Mouse (Mus musculus) limb, embryonic 15.5 days (tissue): ENCODE data around the gene Olfr1362. TPM values are rescaled to one million over a fixed set of nuclear protein-coding genes. Genes with fewer than 3 reads are reported as not detected.

Experiments used
- ATAC-seq: fragments of 200-750 bp; cut with Nextera tagmentation; 2 replicates; pipeline ENCODE4 v1.8.0; 2017; ENCODE audit warnings: low read depth, moderate TSS enrichment; ENCODE audit not compliant: insufficient number of reproducible peaks, low FRiP score, low TSS enrichment
- H3K27ac ChIP-seq: fragments of 300-500 bp; sonication (generic); 2 replicates; pipeline ENCODE4 v1.5.1; 2015; ENCODE audit warnings: moderate library complexity, mild to moderate bottlenecking, inconsistent platforms
- H3K27me3 ChIP-seq: fragments of 300-500 bp; sonication (generic); 2 replicates; pipeline ENCODE4 v1.6.1; 2015; ENCODE audit warnings: inconsistent platforms
- H3K36me3 ChIP-seq: fragments of 300-500 bp; sonication (generic); 2 replicates; pipeline ENCODE4 v1.6.1; 2015; ENCODE audit warnings: inconsistent platforms
- H3K4me1 ChIP-seq: fragments of 300-500 bp; sonication (generic); 2 replicates; pipeline ENCODE4 v1.6.1; 2015; ENCODE audit warnings: inconsistent platforms
- H3K4me2 ChIP-seq: fragments of 300-500 bp; sonication (generic); 2 replicates; pipeline ENCODE4 v1.6.1; 2015; ENCODE audit warnings: mild to moderate bottlenecking, inconsistent platforms
- H3K4me3 ChIP-seq: fragments of 300-500 bp; sonication (generic); 2 replicates; pipeline ENCODE4 v1.5.1; 2015; ENCODE audit warnings: mild to moderate bottlenecking, inconsistent platforms
- H3K9ac ChIP-seq: fragments of 300-500 bp; sonication (generic); 2 replicates; pipeline ENCODE4 v1.6.1; 2015; ENCODE audit warnings: inconsistent platforms
- H3K9me3 ChIP-seq: fragments of 300-500 bp; sonication (generic); 2 replicates; pipeline ENCODE4 v1.6.1; 2016; ENCODE audit warnings: inconsistent platforms
- WGBS: fragments of 180-500 bp; shearing (Covaris S2); methylation state at CpG from one replicate; pipeline ENCODE4 v1.1.7; 2015; 5-methylcytosine and 5-hydroxymethylcytosine counted together
- polyA plus RNA-seq: library from polyadenylated mRNA; unstranded; fragments of >200 nt; fragmentation: Nextera tagmentation; extraction: Ambion mirVana; gene quantifications from 2 replicates; pipeline ENCODE4 v1.2.1, GENCODE M21; 2015

The Olfr1362 gene
- polyA plus RNA-seq = not detected in 2 replicates

GRCm38 (mm10) chr13:21613922-21614321, at the start of gene Olfr1362:
Gene Olfr1362, minus strand, starts transcription at chr13:21614022.
- no peak within 1 kb of the TSS for H3K4me3 ChIP-seq
- no peaks in the 10 kb centered on the region for H3K36me3 ChIP-seq
- H3K27me3 ChIP-seq = no peaks in the 10 kb centered on the region
- H3K9me3 ChIP-seq = no peaks in the 10 kb centered on the region
- H3K9ac ChIP-seq = no peak within 1 kb of the TSS
- H3K27ac ChIP-seq = no peak within 1 kb of the TSS
- no peak for ATAC-seq
- no peaks in the 10 kb centered on the region for H3K4me1 ChIP-seq
- no peak within 1 kb of the TSS for H3K4me2 ChIP-seq

- H3K9ac ChIP-seq = no peak within 1 kb of the TSS
- 59% methylated on average over 2 of the region's 2 CpGs for WGBS
- no peaks in the 10 kb centered on the region for H3K9me3 ChIP-seq
- H3K36me3 ChIP-seq = no peaks in the 10 kb centered on the region
- H3K4me3 ChIP-seq = no peak within 1 kb of the TSS
- no peak within 1 kb of the TSS for H3K4me2 ChIP-seq
- no peaks in the 10 kb centered on the region for H3K4me1 ChIP-seq
- no peak for ATAC-seq
- no peak within 1 kb of the TSS for H3K27ac ChIP-seq
- H3K27me3 ChIP-seq = no peaks in the 10 kb centered on the region
Measured at GRCm38 (mm10) chr13:21663286-21663685, 49.5 kb upstream of the Olfr1362 start, which contains the start of gene Olfr1361. Gene Olfr1361, minus strand, starts transcription at chr13:21663386.

GRCm38 (mm10) chr13:21642418-21642817, 28.6 kb upstream of the Olfr1362 start, which contains the start of gene Olfr11:
Gene Olfr11, minus strand, starts transcription at chr13:21642518.
- no peaks in the 10 kb centered on the region for H3K4me1 ChIP-seq
- 85% methylated on average over 2 of the region's 2 CpGs for WGBS
- ATAC-seq = no peak

GRCm38 (mm10) chr13:21591618-21592017, 22.2 kb downstream of the Olfr1362 start:
- H3K27ac ChIP-seq = no peak overlapping the region
- no peaks in the 10 kb centered on the region for H3K27me3 ChIP-seq
- no peak overlapping the region for H3K4me3 ChIP-seq
- H3K9me3 ChIP-seq = no peaks in the 10 kb centered on the region
- ATAC-seq = no peak
- no peak overlapping the region for H3K9ac ChIP-seq
- 47% methylated on average over 2 of the region's 2 CpGs for WGBS
- no peak overlapping the region for H3K4me2 ChIP-seq
- no peaks in the 10 kb centered on the region for H3K4me1 ChIP-seq
- no peaks in the 10 kb centered on the region for H3K36me3 ChIP-seq

More at GRCm38 (mm10) chr13:21642418-21642817, 28.6 kb upstream of the Olfr1362 start, which contains the start of gene Olfr11:
- no peaks in the 10 kb centered on the region for H3K9me3 ChIP-seq
- H3K4me2 ChIP-seq = no peak within 1 kb of the TSS
- H3K27me3 ChIP-seq = no peaks in the 10 kb centered on the region
- H3K36me3 ChIP-seq = no peaks in the 10 kb centered on the region
- no peak within 1 kb of the TSS for H3K4me3 ChIP-seq
- no peak within 1 kb of the TSS for H3K9ac ChIP-seq
- H3K27ac ChIP-seq = no peak within 1 kb of the TSS

GRCm38 (mm10) chr13:21581659-21582058, 32.2 kb downstream of the Olfr1362 start, which contains the start of gene Olfr1364:
Gene Olfr1364, minus strand, starts transcription at chr13:21581759.
- H3K4me1 ChIP-seq = no peaks in the 10 kb centered on the region
- no peak for ATAC-seq
- WGBS = 83% methylated on average over 2 of the region's 2 CpGs
- H3K9me3 ChIP-seq = no peaks in the 10 kb centered on the region
- no peak within 1 kb of the TSS for H3K27ac ChIP-seq
- no peak within 1 kb of the TSS for H3K4me2 ChIP-seq
- H3K4me3 ChIP-seq = no peak within 1 kb of the TSS
- no peaks in the 10 kb centered on the region for H3K36me3 ChIP-seq
- H3K9ac ChIP-seq = no peak within 1 kb of the TSS
- H3K27me3 ChIP-seq = no peaks in the 10 kb centered on the region

Other genes starting within 250 kb of the Olfr1362 start
- 84.1 and 85.7 TPM in 2 replicates for gene Zkscan3, start 211.3 kb downstream of the Olfr1362 start, polyA plus RNA-seq
- 2.4 and 2.5 TPM in 2 replicates for gene Pgbd1, start 173.0 kb downstream of the Olfr1362 start, polyA plus RNA-seq
- 26.1 and 26.3 TPM in 2 replicates for gene Zscan26, start 160.3 kb downstream of the Olfr1362 start, polyA plus RNA-seq
- gene Nkapl, start 145.5 kb downstream of the Olfr1362 start, polyA plus RNA-seq = 2.2 and 2.3 TPM in 2 replicates
- gene Zkscan4, start 135.1 kb downstream of the Olfr1362 start, polyA plus RNA-seq = 3.4 and 4.1 TPM in 2 replicates
- not detected in 2 replicates for gene Gm10065, start 134.6 kb downstream of the Olfr1362 start, polyA plus RNA-seq
- 0.19 and 0.41 TPM in 2 replicates for gene AK157302, start 118.8 kb downstream of the Olfr1362 start, polyA plus RNA-seq
- gene Gm11273, start 112.6 kb downstream of the Olfr1362 start, polyA plus RNA-seq = 5.2 and 7.3 TPM in 2 replicates
- gene Zkscan8, start 82.9 kb downstream of the Olfr1362 start, polyA plus RNA-seq = 6.1 TPM in 2 replicates
- gene Olfr1366, start 71.2 kb downstream of the Olfr1362 start, polyA plus RNA-seq = 0.17 and 0.18 TPM in 2 replicates
- gene Olfr1535, start 54.1 kb downstream of the Olfr1362 start, polyA plus RNA-seq = not detected in 2 replicates
- gene Olfr1364, start 32.3 kb downstream of the Olfr1362 start, polyA plus RNA-seq = not detected in 2 replicates
- not detected in 2 replicates for gene Olfr11, start 28.5 kb upstream of the Olfr1362 start, polyA plus RNA-seq
- not detected in 2 replicates for gene Olfr1361, start 49.4 kb upstream of the Olfr1362 start, polyA plus RNA-seq
- not detected in 2 replicates for gene Olfr1360, start 63.4 kb upstream of the Olfr1362 start, polyA plus RNA-seq
- not detected in 2 replicates for gene Olfr1359, start 84.1 kb upstream of the Olfr1362 start, polyA plus RNA-seq
- gene Hist1h2bl, start 102.1 kb upstream of the Olfr1362 start, polyA plus RNA-seq = 0.96 and 1.2 TPM in 2 replicates
- gene Hist1h2ai, start 102.4 kb upstream of the Olfr1362 start, polyA plus RNA-seq = 17.1 and 23.9 TPM in 2 replicates
- 3.5 and 7.6 TPM in 2 replicates for gene Hist1h3h, start 103.6 kb upstream of the Olfr1362 start, polyA plus RNA-seq
- 2.5 and 4.5 TPM in 2 replicates for gene Hist1h2bm, start 108.0 kb upstream of the Olfr1362 start, polyA plus RNA-seq
- gene Hist1h4j, start 121.0 kb upstream of the Olfr1362 start, polyA plus RNA-seq = 1.1 and 1.2 TPM in 2 replicates
- 4.1 TPM in 1 of 2 replicates, not detected in the other for gene Hist1h4k, start 136.5 kb upstream of the Olfr1362 start, polyA plus RNA-seq
- 11.6 and 26.1 TPM in 2 replicates for gene Hist1h2ak, start 139.8 kb upstream of the Olfr1362 start, polyA plus RNA-seq
- 4.2 TPM in 1 of 2 replicates, not detected in the other for gene Hist1h2bn, start 140.1 kb upstream of the Olfr1362 start, polyA plus RNA-seq
- gene Hist1h1b, start 166.6 kb upstream of the Olfr1362 start, polyA plus RNA-seq = 21.1 and 23.5 TPM in 2 replicates
- 81.7 and 109 TPM in 2 replicates for gene Hist1h3i, start 169.3 kb upstream of the Olfr1362 start, polyA plus RNA-seq
- gene Hist1h2an, start 173.2 kb upstream of the Olfr1362 start, polyA plus RNA-seq = 3.5 and 4.6 TPM in 2 replicates
- 1.00 TPM in 1 of 2 replicates, not detected in the other for gene Hist1h2bp, start 173.4 kb upstream of the Olfr1362 start, polyA plus RNA-seq
- 11.7 and 18.0 TPM in 2 replicates for gene Hist1h2bq, start 196.2 kb upstream of the Olfr1362 start, polyA plus RNA-seq
- gene Hist1h2ao, start 196.4 kb upstream of the Olfr1362 start, polyA plus RNA-seq = 1.9 TPM in 1 of 2 replicates, not detected in the other
- gene Hist1h4m, start 197.7 kb upstream of the Olfr1362 start, polyA plus RNA-seq = not detected in 2 replicates
- 9.4 and 12.8 TPM in 2 replicates for gene Hist1h4n, start 218.2 kb upstream of the Olfr1362 start, polyA plus RNA-seq
- gene Hist1h2ap, start 219.5 kb upstream of the Olfr1362 start, polyA plus RNA-seq = 2,482 and 2,904 TPM in 2 replicates
- gene Hist1h2br, start 219.7 kb upstream of the Olfr1362 start, polyA plus RNA-seq = 12.5 and 17.9 TPM in 2 replicates